Mouse (Mus musculus): ENCODE data around the gene Mia2. TPM values are rescaled to one million over a fixed set of nuclear protein-coding genes. Genes with fewer than 3 reads are reported as not detected.

Mia2 gene
- total and polyA plus RNA-seq, 2 experiments from 2014 or later = 21.6 to 34.2 TPM

DNA sequence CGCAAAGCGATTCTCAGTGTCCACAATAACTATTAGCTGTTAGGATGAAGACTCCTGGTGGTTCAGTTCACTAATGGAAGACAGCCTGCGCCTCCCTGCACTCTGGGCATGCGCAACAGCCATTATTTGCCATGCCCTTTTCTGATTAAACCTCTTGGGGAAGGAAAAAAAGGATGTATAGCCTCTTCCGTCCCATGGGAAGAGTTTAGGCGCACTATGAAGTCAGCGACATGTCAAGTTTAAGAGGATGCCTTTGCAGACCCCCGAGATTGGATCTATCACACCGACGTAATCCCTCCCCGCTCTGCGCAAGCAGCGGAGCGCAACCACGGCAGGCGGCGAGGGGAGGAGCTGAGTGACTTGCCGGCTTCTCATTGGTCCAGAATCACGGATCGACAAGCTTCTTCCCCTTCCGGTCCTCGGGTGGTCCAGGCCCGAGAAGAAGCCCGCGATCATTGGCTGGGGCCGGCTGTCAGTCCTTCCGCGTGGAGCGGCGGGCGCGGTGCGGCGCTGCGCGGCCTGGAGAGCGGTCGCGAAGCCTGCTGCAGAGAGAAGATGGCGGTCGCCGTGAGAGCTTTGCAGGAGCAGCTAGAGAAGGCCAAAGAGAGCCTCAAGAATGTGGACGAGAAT lies 29.0 kb upstream of the Mia2 start, which contains the start of gene Pnn:
Pnn (plus strand) TSS at position 437 of the 630 bp plus-strand sequence.
- peak; percentile 57 for TF ChIP-seq CTCF (IDR thresholded peaks at IDR 0.05)

GRCm38 (mm10) chr12:59067095-59067494 lies 28.5 kb upstream of the Mia2 start:
- Histone ChIP-seq H3K9me3 (ENCODE audit: low read length) (no peaks in the 10 kb centered on the region), H3K4me3 (ENCODE audit: low read depth, low read length) (peak overlapping the region; percentile 65), H3K4me2 (ENCODE audit: low read depth, low read length, poor library complexity, severe bottlenecking) (peak overlapping the region; percentile 73), H3K9ac (replicated peaks; ENCODE audit: low read length, poor library complexity, severe bottlenecking) (peak overlapping the region; percentile 82), H3K27me3 (ENCODE audit: insufficient read depth, low read length) (no peaks in the 10 kb centered on the region), H3K4me1 (ENCODE audit: insufficient read depth, low read length) (0 out of 2 replicates have a peak, but pooled peaks cover 3% of the 10 kb centered on the region), H3K27ac (ENCODE audit: low read depth, low read length) (peak overlapping the region; percentile 81), H3K36me3 (ENCODE audit: insufficient read depth, low read length) (peaks cover 26% of the 10 kb centered on the region)
- 0% methylated on average over 40 of the region's 41 CpGs for WGBS
- TF ChIP-seq CTCF (IDR thresholded peaks at IDR 0.05) = no peak
- ATAC-seq (ENCODE audit: low FRiP score) = peak; percentile 53
- DNase-seq (ENCODE audit: low spot score) = no peak

More for the DNA sequence above, 29.0 kb upstream of the Mia2 start, which contains the start of gene Pnn:
- Histone ChIP-seq H3K9ac (replicated peaks; ENCODE audit: low read length, poor library complexity, severe bottlenecking) (peak within 1 kb of the TSS; percentile 82), H3K27ac (ENCODE audit: low read depth, low read length) (peak within 1 kb of the TSS; percentile 81), H3K9me3 (ENCODE audit: low read length) (no peaks in the 10 kb centered on the region), H3K36me3 (ENCODE audit: insufficient read depth, low read length) (peaks cover 21% of the 10 kb centered on the region), H3K4me3 (ENCODE audit: low read depth, low read length) (peak within 1 kb of the TSS; percentile 65), H3K27me3 (ENCODE audit: insufficient read depth, low read length) (no peaks in the 10 kb centered on the region), H3K4me1 (ENCODE audit: insufficient read depth, low read length) (0 out of 2 replicates have a peak, but pooled peaks cover 3% of the 10 kb centered on the region), H3K4me2 (ENCODE audit: low read depth, low read length, poor library complexity, severe bottlenecking) (peak within 1 kb of the TSS; percentile 73)
- ATAC-seq (ENCODE audit: low FRiP score) = peak; percentile 99
- WGBS = under 1% methylated on average over 43 of the region's 43 CpGs
- DNase-seq (ENCODE audit: low spot score) = peak; percentile 99

DNA sequence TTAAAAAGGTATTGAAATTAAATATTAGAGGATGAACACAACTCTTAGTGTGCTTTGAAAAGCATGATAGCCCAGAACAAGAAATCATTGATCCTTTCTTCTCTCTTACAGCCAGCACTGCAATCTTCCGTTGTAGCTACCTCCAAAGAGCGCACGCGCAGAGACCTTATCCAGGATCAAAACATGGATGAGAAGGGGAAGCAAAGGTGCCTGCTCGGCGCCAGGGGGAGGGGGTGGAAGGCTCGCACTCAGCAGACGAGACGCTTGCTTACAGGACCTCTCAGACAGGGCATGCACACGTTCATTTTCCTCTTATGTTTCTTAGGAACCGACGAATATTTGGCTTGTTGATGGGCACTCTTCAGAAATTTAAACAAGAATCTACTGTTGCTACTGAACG lies 26.8 kb upstream of the Mia2 start:
- Histone ChIP-seq H3K27me3 (ENCODE audit: insufficient read depth, low read length) (no peaks in the 10 kb centered on the region), H3K36me3 (ENCODE audit: insufficient read depth, low read length) (peaks cover 35% of the 10 kb centered on the region), H3K9me3 (ENCODE audit: low read length) (no peaks in the 10 kb centered on the region), H3K27ac (ENCODE audit: low read depth, low read length) (no peak overlapping the region), H3K9ac (replicated peaks; ENCODE audit: low read length, poor library complexity, severe bottlenecking) (no peak overlapping the region), H3K4me2 (ENCODE audit: low read depth, low read length, poor library complexity, severe bottlenecking) (no peak overlapping the region), H3K4me3 (ENCODE audit: low read depth, low read length) (no peak overlapping the region), H3K4me1 (ENCODE audit: insufficient read depth, low read length) (0 out of 2 replicates have a peak, but pooled peaks cover 3% of the 10 kb centered on the region)
- TF ChIP-seq CTCF (IDR thresholded peaks at IDR 0.05) = no peak
- no peak for DNase-seq (ENCODE audit: low spot score)
- WGBS = 93% methylated on average over 13 of the region's 13 CpGs
- no peak for ATAC-seq (ENCODE audit: low FRiP score)

DNA sequence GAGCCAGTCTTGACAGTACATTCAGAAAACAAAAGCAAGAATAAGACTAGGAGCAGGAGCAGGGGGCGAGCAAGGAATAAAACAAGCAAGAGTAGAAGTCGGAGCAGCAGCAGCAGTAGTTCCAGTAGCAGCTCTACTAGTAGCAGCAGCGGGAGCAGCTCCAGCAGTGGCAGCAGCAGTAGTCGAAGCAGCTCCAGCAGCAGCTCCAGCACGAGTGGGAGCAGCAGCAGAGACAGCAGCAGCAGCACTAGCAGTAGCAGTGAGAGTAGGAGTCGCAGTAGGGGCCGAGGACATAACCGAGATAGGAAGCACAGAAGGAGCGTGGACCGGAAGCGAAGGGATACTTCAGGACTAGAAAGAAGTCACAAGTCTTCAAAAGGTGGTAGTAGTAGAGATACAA lies 23.3 kb upstream of the Mia2 start:
- Histone ChIP-seq H3K4me3 (ENCODE audit: low read depth, low read length) (no peak overlapping the region), H3K27me3 (ENCODE audit: insufficient read depth, low read length) (no peaks in the 10 kb centered on the region), H3K36me3 (ENCODE audit: insufficient read depth, low read length) (peaks cover 35% of the 10 kb centered on the region), H3K9ac (replicated peaks; ENCODE audit: low read length, poor library complexity, severe bottlenecking) (no peak overlapping the region), H3K4me2 (ENCODE audit: low read depth, low read length, poor library complexity, severe bottlenecking) (no peak overlapping the region), H3K27ac (ENCODE audit: low read depth, low read length) (no peak overlapping the region), H3K9me3 (ENCODE audit: low read length) (no peaks in the 10 kb centered on the region), H3K4me1 (ENCODE audit: insufficient read depth, low read length) (0 out of 2 replicates have a peak, but pooled peaks cover 3% of the 10 kb centered on the region)
- no peak for TF ChIP-seq CTCF (IDR thresholded peaks at IDR 0.05)
- WGBS = 90% methylated on average over 11 of the region's 11 CpGs
- no peak for DNase-seq (ENCODE audit: low spot score)
- ATAC-seq (ENCODE audit: low FRiP score) = no peak

DNA sequence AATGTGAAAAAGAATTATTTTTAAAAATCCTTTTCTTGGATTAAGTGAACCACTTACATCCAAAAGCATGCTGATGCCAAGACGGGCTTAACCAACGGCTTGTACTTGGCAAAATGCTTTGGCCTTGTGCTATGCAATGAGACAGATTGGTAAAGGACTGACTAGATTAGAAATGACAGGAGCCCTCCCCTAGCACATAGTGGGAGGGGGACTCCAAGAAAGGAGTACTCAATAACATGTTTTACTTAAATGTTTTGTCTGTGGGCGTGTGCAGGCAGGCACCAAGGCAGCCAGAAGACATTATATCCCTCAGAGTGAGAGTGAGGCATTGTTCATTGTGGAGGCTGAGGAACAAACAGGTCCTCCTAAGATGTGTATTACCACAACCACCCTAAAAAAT lies 21.5 kb upstream of the Mia2 start:
- no peaks in the 10 kb centered on the region for H3K4me1 ChIP-seq (ENCODE audit: insufficient read depth, low read length)
- ATAC-seq (ENCODE audit: low FRiP score) (no peak; the same call in 1 of the 2 replicates), DNase-seq (ENCODE audit: low spot score) (no peak)
- no peaks in the 10 kb centered on the region for H3K27me3 ChIP-seq (ENCODE audit: insufficient read depth, low read length)
- no peak overlapping the region for H3K9ac ChIP-seq (replicated peaks; ENCODE audit: low read length, poor library complexity, severe bottlenecking)
- 80% methylated on average over 3 of the region's 3 CpGs for WGBS
- H3K4me3 ChIP-seq (ENCODE audit: low read depth, low read length) = no peak overlapping the region
- no peak for TF ChIP-seq CTCF (IDR thresholded peaks at IDR 0.05)
- H3K27ac ChIP-seq (ENCODE audit: low read depth, low read length) = no peak overlapping the region
- H3K4me2 ChIP-seq (ENCODE audit: low read depth, low read length, poor library complexity, severe bottlenecking) = no peak overlapping the region
- H3K36me3 ChIP-seq (ENCODE audit: insufficient read depth, low read length) = peaks cover 28% of the 10 kb centered on the region
- no peaks in the 10 kb centered on the region for H3K9me3 ChIP-seq (ENCODE audit: low read length)

- no peak for TF ChIP-seq CTCF (IDR thresholded peaks at IDR 0.05)
- H3K27me3 ChIP-seq (ENCODE audit: insufficient read depth, low read length) = no peaks in the 10 kb centered on the region
- H3K27ac ChIP-seq (ENCODE audit: low read depth, low read length) = no peak overlapping the region
- no peak overlapping the region for H3K4me2 ChIP-seq (ENCODE audit: low read depth, low read length, poor library complexity, severe bottlenecking)
- 89% methylated on average over 3 of the region's 3 CpGs for WGBS
- H3K4me3 ChIP-seq (ENCODE audit: low read depth, low read length) = no peak overlapping the region
- no peak for ATAC-seq (ENCODE audit: low FRiP score)
- H3K9ac ChIP-seq (replicated peaks; ENCODE audit: low read length, poor library complexity, severe bottlenecking) = no peak overlapping the region
- H3K9me3 ChIP-seq (ENCODE audit: low read length) = no peaks in the 10 kb centered on the region
- no peak for DNase-seq (ENCODE audit: low spot score)
- H3K36me3 ChIP-seq (ENCODE audit: insufficient read depth, low read length) = peaks cover 9% of the 10 kb centered on the region
- H3K4me1 ChIP-seq (ENCODE audit: insufficient read depth, low read length) = no peaks in the 10 kb centered on the region
These were observed 18.6 kb upstream of the Mia2 start for GRCm38 (mm10) chr12:59076996-59077395.

All from midbrain, postnatal 0 days (tissue).